Mouse (Mus musculus) embryonic fibroblast, embryonic 13.5 days (primary cell): ENCODE results near the gene Ltbp4. TPM values are rescaled to one million over a fixed set of nuclear protein-coding genes. Genes with fewer than 3 reads are reported as not detected.

Experiments used
- H3K27ac ChIP-seq: 2 replicates; pipeline ENCODE4 v1.5.1; 2012; ENCODE audit warnings: low read length, control low read depth, inconsistent platforms; ENCODE audit not compliant: insufficient read depth
- H3K4me1 ChIP-seq: 2 replicates; pipeline ENCODE4 v1.6.1; 2011; ENCODE audit warnings: low read length; ENCODE audit not compliant: control insufficient read depth, insufficient read depth
- H3K4me3 ChIP-seq: 2 replicates; pipeline ENCODE4 v1.5.1; 2011; ENCODE audit warnings: mild to moderate bottlenecking, control low read depth, low read length; ENCODE audit not compliant: insufficient read depth
- CTCF ChIP-seq: IDR thresholded peaks from 2 replicates; pipeline ENCODE4 v1.5.1; 2011; ENCODE audit warnings: mild to moderate bottlenecking, control low read depth, low read length, moderate library complexity, borderline replicate concordance; ENCODE audit not compliant: insufficient read depth
- POLR2A ChIP-seq: IDR thresholded peaks from 2 replicates; pipeline ENCODE4 v1.6.1; 2011; ENCODE audit warnings: low read depth, mild to moderate bottlenecking, control low read depth, low read length, moderate library complexity
- polyA plus RNA-seq: library from polyadenylated mRNA; stranded (reverse); fragments of >200 nt; gene quantifications from 2 replicates; pipeline ENCODE4 v1.2.4, GENCODE M21; 2011; ENCODE audit warnings: low read depth; ENCODE audit not compliant: missing spikeins, insufficient read length

Gene Ltbp4
- polyA plus RNA-seq, 1 experiment: 46.5 TPM

DNA sequence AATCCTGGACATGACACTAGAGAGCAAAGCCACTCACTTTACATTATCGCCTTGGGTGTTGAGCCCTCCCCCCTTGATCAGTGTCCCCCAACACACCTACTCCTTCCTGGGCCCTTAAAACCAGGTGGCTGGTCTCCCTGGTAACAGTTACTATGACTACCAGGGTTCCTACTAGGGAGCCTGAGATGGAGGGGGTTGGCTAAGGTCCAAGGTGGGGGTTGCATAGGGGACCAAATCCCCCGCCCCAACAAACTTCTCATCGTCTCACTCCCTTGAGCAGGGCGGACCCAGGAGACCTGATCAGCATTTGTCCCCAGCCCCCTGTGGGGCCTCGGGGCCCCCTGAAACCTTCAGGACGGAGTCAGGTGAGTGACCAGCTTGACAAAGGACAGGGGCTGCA lies 75.6 kb downstream of the Ltbp4 start:
- no peak overlapping the region for H3K4me3 ChIP-seq
- no peak overlapping the region for H3K27ac ChIP-seq
- TF ChIP-seq CTCF (no peak), POLR2A (no peak)
- peaks cover 5% of the 10 kb centered on the region for H3K4me1 ChIP-seq

DNA sequence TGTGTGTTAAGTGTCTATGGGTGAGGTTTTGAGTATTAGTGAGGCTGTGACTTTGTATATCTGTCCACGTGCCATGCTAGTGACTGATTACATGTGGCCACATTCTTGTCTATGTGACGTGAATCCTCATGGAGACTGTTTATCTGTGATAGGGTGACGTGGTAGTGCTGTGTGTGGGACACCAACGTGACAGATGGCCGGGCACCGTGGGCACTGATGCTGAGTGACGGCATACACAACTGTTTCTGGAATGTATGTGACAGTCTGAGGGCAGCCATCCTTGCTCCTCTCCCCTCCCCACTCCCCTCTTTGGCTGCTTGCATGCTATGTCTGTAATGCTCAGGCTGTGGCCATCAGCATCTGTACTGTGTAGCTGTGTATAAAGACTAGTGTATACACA lies 76.6 kb downstream of the Ltbp4 start:
- H3K27ac ChIP-seq: no peak overlapping the region
- no peak for TF ChIP-seq POLR2A
- no peak for TF ChIP-seq CTCF
- peaks cover 2% of the 10 kb centered on the region for H3K4me1 ChIP-seq
- no peak overlapping the region for H3K4me3 ChIP-seq

DNA sequence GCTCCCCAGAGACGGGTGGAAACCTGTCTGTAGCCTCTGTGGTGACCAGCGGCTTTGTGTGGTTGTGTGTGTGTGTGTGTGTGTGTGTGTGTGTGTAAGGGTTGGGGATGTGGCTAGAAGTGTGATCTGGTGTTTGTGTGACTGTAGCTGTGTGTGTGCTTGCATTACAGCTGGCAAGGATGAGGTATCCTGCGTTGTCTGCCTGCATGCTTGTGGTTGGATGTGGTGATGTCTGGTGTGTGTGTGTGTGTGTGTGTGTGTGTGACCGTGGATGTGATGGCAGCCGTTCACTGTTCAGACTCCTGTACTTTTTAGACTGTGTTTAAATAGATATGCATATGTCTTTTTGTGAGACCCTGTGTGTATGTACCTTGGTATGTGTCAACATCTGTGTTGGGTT lies 77.7 kb downstream of the Ltbp4 start:
- peaks cover 2% of the 10 kb centered on the region for H3K4me1 ChIP-seq
- peak overlapping the region; percentile 89 for H3K4me3 ChIP-seq
- TF ChIP-seq CTCF (no peak), POLR2A (peak; percentile 64)
- H3K27ac ChIP-seq: peak overlapping the region; percentile 83

DNA sequence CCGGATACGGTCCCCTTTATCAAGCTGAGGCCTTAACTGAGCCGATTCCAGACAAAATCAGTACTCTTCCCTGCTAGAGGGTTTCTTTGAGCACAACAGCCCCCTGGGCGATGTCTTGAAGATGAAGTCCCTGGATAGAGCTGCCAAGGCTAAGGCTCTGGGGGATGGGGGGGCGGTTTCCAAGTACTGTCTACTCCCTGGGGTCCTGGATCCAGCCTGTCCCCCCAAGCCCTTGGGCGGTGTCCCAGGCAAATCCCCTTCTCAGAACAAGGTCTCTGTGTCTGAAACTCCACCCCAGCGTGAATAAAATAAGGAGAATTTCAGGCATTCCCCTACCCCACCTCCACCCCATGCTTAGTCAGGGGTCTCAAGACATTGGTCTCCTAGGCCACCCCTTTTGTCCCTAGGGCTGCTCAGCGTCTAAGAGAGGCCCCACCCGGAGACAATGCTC lies 78.2 kb downstream of the Ltbp4 start:
- Histone ChIP-seq H3K4me3 (peak overlapping the region; percentile 89), H3K4me1 (peaks cover 2% of the 10 kb centered on the region), H3K27ac (peak overlapping the region; percentile 83)
- TF ChIP-seq POLR2A (no peak; the same call in 1 of the 2 replicates), CTCF (no peak)

GRCm38 (mm10) chr7:27258205-27258899 lies 79.1 kb downstream of the Ltbp4 start, which contains the start of gene Numbl:
Gene Numbl, plus strand, starts transcription at chr7:27258433.
- H3K4me1 ChIP-seq: peaks cover 2% of the 10 kb centered on the region
- TF ChIP-seq POLR2A (peak; percentile 70), CTCF (no peak)
- peak within 1 kb of the TSS; percentile 83 for H3K27ac ChIP-seq
- H3K4me3 ChIP-seq: peak within 1 kb of the TSS; percentile 89

- Histone ChIP-seq H3K27ac (peak overlapping the region; percentile 76), H3K4me3 (peak overlapping the region; percentile 23), H3K4me1 (peaks cover 2% of the 10 kb centered on the region)
- TF ChIP-seq CTCF (no peak), POLR2A (no peak)
These were observed 79.7 kb downstream of the Ltbp4 start for GRCm38 (mm10) chr7:27257852-27258204.

DNA sequence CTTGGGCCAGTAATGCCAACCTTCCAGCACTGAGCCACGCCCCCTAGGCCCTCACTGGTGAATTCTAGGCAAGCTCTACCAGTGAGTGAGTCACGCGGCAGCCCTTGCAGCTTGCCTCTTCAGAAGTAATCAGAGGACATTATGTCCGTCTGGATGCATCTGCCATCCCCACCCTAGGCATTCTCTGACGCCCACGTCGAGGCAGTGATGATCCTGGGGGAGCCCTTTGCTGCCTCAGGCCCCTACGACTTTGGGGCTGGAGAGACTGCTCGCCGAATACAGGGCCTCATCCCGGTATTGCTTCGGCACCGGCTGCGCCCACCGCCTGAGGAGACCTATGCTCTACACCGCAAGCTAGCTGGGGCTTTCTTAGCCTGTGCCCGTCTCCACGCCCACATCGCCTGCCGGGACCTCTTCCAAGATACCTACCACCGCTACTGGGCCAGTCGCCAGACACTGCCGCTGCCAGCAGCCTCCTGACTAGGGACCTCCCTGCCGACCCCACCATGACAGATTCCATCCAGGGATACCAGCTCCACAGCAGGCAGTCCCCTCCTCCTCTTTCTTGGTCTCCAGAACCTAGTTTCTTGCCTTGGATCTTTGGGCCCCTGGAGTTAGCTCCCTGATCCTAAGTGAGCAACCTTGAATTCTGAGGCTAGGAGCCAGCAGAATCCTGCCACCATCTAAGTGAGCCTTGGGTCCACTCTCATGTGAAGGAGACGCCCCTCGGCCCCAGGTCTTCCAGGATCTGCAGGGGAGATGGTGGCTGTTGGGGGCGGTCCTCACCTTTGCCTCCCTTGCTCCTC lies 80.2 kb downstream of the Ltbp4 start:
- peak; percentile 44 for TF ChIP-seq POLR2A
- TF ChIP-seq CTCF: no peak
- H3K27ac ChIP-seq: peak overlapping the region; percentile 76
- no peak overlapping the region for H3K4me3 ChIP-seq
- H3K4me1 ChIP-seq: peaks cover 2% of the 10 kb centered on the region

DNA sequence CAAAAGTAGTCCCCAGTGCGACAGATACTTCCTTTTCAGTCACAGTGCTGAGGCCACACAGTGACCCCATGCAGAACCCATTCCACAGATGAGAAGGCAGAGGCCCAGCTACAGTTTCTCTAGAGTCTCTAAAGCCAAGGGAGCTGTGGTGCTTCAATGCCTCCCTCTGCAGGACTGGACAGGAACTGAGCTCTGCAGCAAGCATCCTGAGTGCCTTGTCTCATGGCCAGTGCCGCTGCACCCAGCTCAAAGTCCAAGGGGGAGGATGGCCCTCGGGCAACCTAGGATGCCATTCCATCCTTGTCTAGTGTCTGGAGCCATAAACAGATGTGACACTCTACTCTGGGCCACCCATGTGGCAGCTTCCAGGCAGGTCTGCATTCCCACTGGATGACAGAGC lies 81.8 kb downstream of the Ltbp4 start:
- TF ChIP-seq POLR2A (no peak), CTCF (peak; percentile 66; the same call in 1 of the 2 replicates)
- no peaks in the 10 kb centered on the region; the same call in 1 of the 2 replicates for H3K4me1 ChIP-seq
- no peak overlapping the region for H3K27ac ChIP-seq
- H3K4me3 ChIP-seq: no peak overlapping the region

Other genes with a start within 250 kb of the Ltbp4 start
- 0.30 TPM in 1 of 2 replicates, not detected in the other for gene Cyp2f2, start 217.8 kb downstream of the Ltbp4 start, polyA plus RNA-seq
- gene Cyp2t4, start 184.0 kb downstream of the Ltbp4 start, polyA plus RNA-seq: not detected in 2 replicates
- gene Egln2, start 170.9 kb downstream of the Ltbp4 start, polyA plus RNA-seq: 26.8 and 30.5 TPM in 2 replicates
- 39.9 and 50.0 TPM in 2 replicates for gene Rab4b, start 158.8 kb downstream of the Ltbp4 start, polyA plus RNA-seq
- gene Gm21983, start 156.6 kb downstream of the Ltbp4 start, polyA plus RNA-seq: not detected in 2 replicates
- gene Mia, start 156.5 kb downstream of the Ltbp4 start, polyA plus RNA-seq: not detected in 2 replicates
- gene BC024978, start 141.9 kb downstream of the Ltbp4 start, polyA plus RNA-seq: 7.3 and 7.7 TPM in 2 replicates
- 117 and 153 TPM in 2 replicates for gene Snrpa, start 141.4 kb downstream of the Ltbp4 start, polyA plus RNA-seq
- 8.3 and 8.7 TPM in 2 replicates for gene Itpkc, start 109.0 kb downstream of the Ltbp4 start, polyA plus RNA-seq
- 19.4 and 21.6 TPM in 2 replicates for gene Coq8b, start 104.7 kb downstream of the Ltbp4 start, polyA plus RNA-seq
- gene Numbl, start 79.3 kb downstream of the Ltbp4 start, polyA plus RNA-seq: 47.6 and 51.7 TPM in 2 replicates
- 35.9 and 41.2 TPM in 2 replicates for gene Shkbp1, start 18.3 kb upstream of the Ltbp4 start, polyA plus RNA-seq
- 6.2 TPM in 1 of 2 replicates, not detected in the other for gene Gm20479, start 19.7 kb upstream of the Ltbp4 start, polyA plus RNA-seq
- gene Sptbn4, start 110.0 kb upstream of the Ltbp4 start, polyA plus RNA-seq: 0.51 and 0.78 TPM in 2 replicates
- 16.6 and 32.1 TPM in 2 replicates for gene Blvrb, start 110.3 kb upstream of the Ltbp4 start, polyA plus RNA-seq
- gene Sertad3, start 136.1 kb upstream of the Ltbp4 start, polyA plus RNA-seq: 12.9 and 14.1 TPM in 2 replicates
- 23.7 and 28.5 TPM in 2 replicates for gene Sertad1, start 149.2 kb upstream of the Ltbp4 start, polyA plus RNA-seq
- 5.4 and 5.6 TPM in 2 replicates for gene Prx, start 161.6 kb upstream of the Ltbp4 start, polyA plus RNA-seq
- 1.1 and 1.5 TPM in 2 replicates for gene Hipk4, start 185.6 kb upstream of the Ltbp4 start, polyA plus RNA-seq
- 195 and 211 TPM in 2 replicates for gene Pld3, start 215.5 kb upstream of the Ltbp4 start, polyA plus RNA-seq
- 12.6 and 14.0 TPM in 2 replicates for gene 2310022A10Rik, start 215.5 kb upstream of the Ltbp4 start, polyA plus RNA-seq